Mouse (Mus musculus) neural tube, embryonic 13.5 days (tissue): ENCODE data around the gene Cacna1g. TPM values are rescaled to one million over a fixed set of nuclear protein-coding genes. Genes with fewer than 3 reads are reported as not detected.
A peak's percentile ranks its signal among the peaks of the same experiment; 100 is the strongest.

ENCODE experiments used
- ATAC-seq: fragments of 200-750 bp; cut with Nextera tagmentation; 2 replicates; pipeline ENCODE4 v1.8.0; 2017; ENCODE audit warnings: low read depth, mild to moderate bottlenecking, moderate TSS enrichment, moderate library complexity
- H3K27ac ChIP-seq: fragments of 300-500 bp; sonication (generic); replicated peaks from 2 replicates; pipeline ENCODE4 v1.5.1; 2015; ENCODE audit warnings: moderate library complexity, mild to moderate bottlenecking, inconsistent platforms
- H3K27me3 ChIP-seq: fragments of 300-500 bp; sonication (generic); 2 replicates; pipeline ENCODE4 v1.6.1; 2015; ENCODE audit warnings: mild to moderate bottlenecking, inconsistent platforms
- H3K36me3 ChIP-seq: fragments of 300-500 bp; sonication (generic); 2 replicates; pipeline ENCODE4 v1.6.1; 2015; ENCODE audit warnings: mild to moderate bottlenecking, inconsistent platforms
- H3K4me1 ChIP-seq: fragments of 300-500 bp; sonication (generic); replicated peaks from 2 replicates; pipeline ENCODE4 v1.6.1; 2015; ENCODE audit warnings: inconsistent platforms
- H3K4me2 ChIP-seq: fragments of 300-500 bp; sonication (generic); 2 replicates; pipeline ENCODE4 v1.6.1; 2015; ENCODE audit warnings: inconsistent platforms, mild to moderate bottlenecking, moderate library complexity
- H3K4me3 ChIP-seq: fragments of 300-500 bp; sonication (generic); 2 replicates; pipeline ENCODE4 v1.5.1; 2015; ENCODE audit warnings: mild to moderate bottlenecking, inconsistent platforms
- H3K9ac ChIP-seq: fragments of 300-500 bp; sonication (generic); 2 replicates; pipeline ENCODE4 v1.6.1; 2015; ENCODE audit warnings: moderate library complexity, mild to moderate bottlenecking, inconsistent platforms
- H3K9me3 ChIP-seq: fragments of 300-500 bp; sonication (generic); 2 replicates; pipeline ENCODE4 v1.6.1; 2016; ENCODE audit warnings: inconsistent platforms
- WGBS: fragments of 180-500 bp; shearing (Covaris S2); methylation state at CpG from one replicate; pipeline ENCODE4 v1.1.7; 2015; 5-methylcytosine and 5-hydroxymethylcytosine counted together
- polyA plus RNA-seq: library from polyadenylated mRNA; unstranded; fragments of >200 nt; fragmentation: Nextera tagmentation; extraction: Ambion mirVana; gene quantifications from 2 replicates; pipeline ENCODE4 v1.2.1, GENCODE M21; 2015

The Cacna1g gene
- polyA plus RNA-seq, 1 experiment from 2014 or later: 8.9 TPM

DNA sequence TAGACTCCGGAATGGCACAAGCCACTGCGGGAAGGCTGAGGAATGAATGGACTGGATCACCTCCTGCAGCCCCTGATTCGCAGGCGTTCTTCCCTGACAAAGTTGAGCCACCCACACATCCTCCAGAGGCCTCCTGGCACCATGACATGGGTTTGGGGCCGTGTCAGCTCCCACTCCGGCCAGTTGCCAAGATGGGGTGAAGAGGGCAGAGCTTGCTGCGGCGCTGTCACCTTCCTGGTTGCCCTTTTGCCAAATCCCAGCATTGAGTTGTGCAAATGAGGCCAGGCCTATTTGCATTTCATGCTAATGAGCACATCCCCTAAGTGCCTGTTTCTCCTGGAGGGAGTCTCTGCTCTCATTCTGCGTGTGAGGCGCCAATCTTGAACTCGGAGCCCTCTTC is 1.7 kb upstream of the Cacna1g start:
- no peak for ATAC-seq
- no peaks in the 10 kb centered on the region for H3K9me3 ChIP-seq
- H3K9ac ChIP-seq: no peak overlapping the region
- 12% methylated on average over 11 of the region's 11 CpGs for WGBS
- no peak overlapping the region for H3K27ac ChIP-seq
- H3K36me3 ChIP-seq: no peaks in the 10 kb centered on the region
- H3K4me3 ChIP-seq: no peak overlapping the region
- H3K27me3 ChIP-seq: peaks cover 43% of the 10 kb centered on the region
- H3K4me1 ChIP-seq: peaks cover 48% of the 10 kb centered on the region
- H3K4me2 ChIP-seq: no peak overlapping the region

DNA sequence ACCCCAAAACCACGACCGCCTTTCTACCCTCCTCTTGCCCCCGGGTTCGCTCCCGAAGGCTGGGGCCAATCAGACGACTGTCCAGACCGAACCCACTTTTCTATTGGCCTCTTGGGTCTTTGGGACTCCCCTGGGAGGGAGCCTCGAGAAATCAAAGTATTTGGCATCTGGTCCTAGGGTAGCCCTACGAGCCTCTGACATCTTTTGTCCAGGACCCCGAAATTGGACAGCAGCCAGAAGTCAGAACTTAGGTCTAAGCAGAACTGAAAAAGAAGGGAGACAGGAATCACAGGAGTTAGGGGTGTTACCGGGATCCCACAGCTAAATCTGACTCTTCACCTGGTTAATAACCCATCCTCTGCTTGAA is 529 bp upstream of the Cacna1g start:
- peak overlapping the region; percentile 83 for H3K4me3 ChIP-seq
- no peak overlapping the region for H3K9ac ChIP-seq
- peaks cover 42% of the 10 kb centered on the region for H3K27me3 ChIP-seq
- no peaks in the 10 kb centered on the region for H3K9me3 ChIP-seq
- no peaks in the 10 kb centered on the region for H3K36me3 ChIP-seq
- H3K4me2 ChIP-seq: peak overlapping the region; percentile 91
- H3K27ac ChIP-seq: no peak overlapping the region
- no peak for ATAC-seq
- WGBS: 2% methylated on average over 11 of the region's 11 CpGs
- peaks cover 60% of the 10 kb centered on the region for H3K4me1 ChIP-seq

DNA sequence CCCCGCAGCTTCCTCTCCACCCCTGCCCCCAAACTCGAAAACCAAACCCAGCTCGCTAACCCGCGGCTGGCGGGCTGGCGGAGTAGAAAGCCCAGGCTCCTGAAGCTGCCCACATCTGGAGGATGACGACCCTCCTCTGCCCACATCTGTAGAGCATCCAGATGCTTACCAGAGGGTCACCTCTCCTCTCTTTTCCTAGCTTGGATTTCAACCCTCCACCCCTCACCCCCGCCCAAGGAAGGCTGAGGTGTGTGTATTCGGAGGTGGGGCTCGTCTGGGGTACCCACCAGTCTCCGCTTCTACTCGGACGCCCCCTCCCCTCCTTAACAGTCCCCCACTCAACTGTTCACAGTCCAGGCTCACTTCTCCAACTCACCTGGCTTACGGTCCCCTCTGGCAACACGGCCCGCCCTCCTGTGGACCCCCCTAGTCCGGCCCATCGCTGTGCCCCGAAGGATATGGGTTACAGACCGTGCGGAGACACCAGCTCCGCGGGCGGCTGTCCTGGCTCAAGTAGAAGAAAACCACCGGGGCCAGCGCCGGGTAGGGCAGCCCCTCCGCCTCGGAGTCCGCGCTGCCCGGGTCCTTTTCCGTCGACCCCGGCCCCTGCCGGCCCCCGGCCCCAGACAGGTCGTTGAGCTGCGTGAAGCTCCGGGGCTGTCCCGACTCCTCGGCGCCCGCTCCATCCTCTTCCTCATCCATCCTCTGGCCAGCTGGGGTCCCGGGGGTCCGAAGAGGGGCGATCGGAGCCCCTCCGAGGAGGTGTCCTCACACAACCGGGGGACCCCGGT is 887 bp downstream of the Cacna1g start:
- H3K4me3 ChIP-seq: peak overlapping the region; percentile 83
- H3K27me3 ChIP-seq: peaks cover 42% of the 10 kb centered on the region
- H3K9me3 ChIP-seq: no peaks in the 10 kb centered on the region
- H3K27ac ChIP-seq: peak overlapping the region; percentile 85
- H3K36me3 ChIP-seq: no peaks in the 10 kb centered on the region
- H3K9ac ChIP-seq: peak overlapping the region; percentile 86
- WGBS: under 1% methylated on average over 51 of the region's 52 CpGs
- no peak for ATAC-seq
- H3K4me2 ChIP-seq: peak overlapping the region; percentile 91
- H3K4me1 ChIP-seq: peaks cover 74% of the 10 kb centered on the region

DNA sequence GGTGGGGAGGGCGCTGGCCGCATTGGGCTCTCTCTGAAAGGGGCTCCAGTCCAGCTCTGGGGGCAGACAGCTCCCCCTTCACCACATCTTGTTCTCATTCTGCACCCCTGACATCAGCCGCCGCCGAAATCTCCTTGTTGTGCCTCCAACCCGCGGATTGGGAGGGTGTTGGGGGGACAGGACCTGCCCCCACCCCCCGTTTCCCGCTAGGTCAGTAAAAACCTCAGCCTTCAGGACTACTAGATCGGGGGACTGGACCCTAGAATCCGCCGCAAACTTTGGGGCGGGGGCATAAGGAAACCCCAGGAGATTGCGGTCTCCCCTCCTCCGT is 1.4 kb downstream of the Cacna1g start:
- H3K4me1 ChIP-seq: peaks cover 79% of the 10 kb centered on the region
- peak overlapping the region; percentile 83 for H3K4me3 ChIP-seq
- peak overlapping the region; percentile 85 for H3K27ac ChIP-seq
- H3K36me3 ChIP-seq: no peaks in the 10 kb centered on the region
- H3K9me3 ChIP-seq: no peaks in the 10 kb centered on the region
- ATAC-seq: no peak
- H3K4me2 ChIP-seq: peak overlapping the region; percentile 91
- WGBS: 2% methylated on average over 15 of the region's 15 CpGs
- H3K27me3 ChIP-seq: peaks cover 36% of the 10 kb centered on the region
- H3K9ac ChIP-seq: peak overlapping the region; percentile 86

DNA sequence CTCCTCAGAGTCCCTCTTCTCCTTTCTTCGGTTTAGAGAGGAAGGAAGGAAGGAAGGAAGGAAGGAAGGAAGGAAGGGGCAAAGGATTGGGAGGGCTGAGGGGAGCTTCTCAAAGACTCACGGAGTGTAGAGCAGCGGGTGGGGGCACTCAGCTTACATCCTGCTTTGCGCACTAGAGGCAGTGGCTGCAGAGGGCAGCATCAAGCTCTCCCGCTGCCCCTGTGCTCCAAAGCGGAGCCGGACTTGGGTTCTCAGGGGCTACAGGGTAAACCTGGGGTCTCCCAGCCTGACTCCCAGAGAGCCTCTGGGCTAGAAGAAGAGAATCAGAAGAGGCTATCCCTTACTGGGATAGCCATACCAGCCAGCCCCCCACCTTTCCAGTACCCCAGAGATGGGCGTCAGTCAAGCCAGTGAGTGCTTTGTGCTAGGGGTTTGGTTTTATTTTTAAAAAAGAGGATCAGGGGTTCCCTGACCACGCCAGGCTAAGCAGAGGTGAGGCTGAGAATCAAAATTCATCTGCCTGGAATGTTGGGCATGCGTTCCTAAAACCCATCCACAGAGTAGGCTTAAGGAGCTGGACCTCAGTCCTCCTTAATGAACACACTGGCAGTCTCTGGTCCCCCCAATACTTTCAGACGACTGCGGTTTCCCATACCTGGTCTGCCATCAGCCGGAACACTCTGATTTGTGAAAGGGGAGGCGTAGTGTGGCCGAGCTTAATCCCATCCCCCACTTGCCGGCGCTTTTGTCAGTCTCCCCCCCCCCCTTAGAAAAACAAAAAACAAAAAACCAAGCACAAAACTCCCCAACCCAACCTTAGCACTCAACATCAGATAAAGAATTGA is 2.0 kb downstream of the Cacna1g start:
- H3K27me3 ChIP-seq: peaks cover 30% of the 10 kb centered on the region
- H3K4me1 ChIP-seq: peaks cover 85% of the 10 kb centered on the region
- H3K4me3 ChIP-seq: peak overlapping the region; percentile 83
- ATAC-seq: no peak
- H3K9me3 ChIP-seq: no peaks in the 10 kb centered on the region
- WGBS: 7% methylated on average over 17 of the region's 17 CpGs
- H3K9ac ChIP-seq: peak overlapping the region; percentile 86
- H3K36me3 ChIP-seq: no peaks in the 10 kb centered on the region
- H3K27ac ChIP-seq: peak overlapping the region; percentile 85
- peak overlapping the region; percentile 91 for H3K4me2 ChIP-seq

DNA sequence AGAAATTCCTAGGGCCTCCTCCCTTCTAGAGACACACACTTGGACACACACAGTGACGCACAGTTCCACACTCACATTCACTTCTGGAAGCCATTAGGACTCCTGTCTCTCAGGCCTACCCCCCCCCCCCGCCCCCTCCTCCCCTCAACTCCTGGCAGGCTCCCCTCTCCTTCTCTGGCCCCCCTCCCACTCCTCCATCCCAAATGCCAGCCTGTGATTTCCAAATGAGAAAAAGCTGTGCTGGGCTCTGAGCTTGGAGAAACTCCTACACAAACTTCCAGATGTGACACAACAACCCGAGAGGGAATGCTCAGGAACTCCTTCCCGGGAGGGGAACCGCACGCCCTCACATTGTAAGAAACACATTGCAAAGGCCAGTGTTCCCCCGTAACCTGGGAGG is 3.6 kb downstream of the Cacna1g start:
- Histone ChIP-seq H3K4me1 (peaks cover 87% of the 10 kb centered on the region), H3K4me3 (peak overlapping the region; percentile 83), H3K9me3 (no peaks in the 10 kb centered on the region), H3K4me2 (peak overlapping the region; percentile 91), H3K36me3 (no peaks in the 10 kb centered on the region), H3K9ac (peak overlapping the region; percentile 86), H3K27me3 (peaks cover 17% of the 10 kb centered on the region), H3K27ac (peak overlapping the region; percentile 94; the same call in 1 of the 2 replicates)
- 32% methylated on average over 7 of the region's 7 CpGs for WGBS
- no peak for ATAC-seq

DNA sequence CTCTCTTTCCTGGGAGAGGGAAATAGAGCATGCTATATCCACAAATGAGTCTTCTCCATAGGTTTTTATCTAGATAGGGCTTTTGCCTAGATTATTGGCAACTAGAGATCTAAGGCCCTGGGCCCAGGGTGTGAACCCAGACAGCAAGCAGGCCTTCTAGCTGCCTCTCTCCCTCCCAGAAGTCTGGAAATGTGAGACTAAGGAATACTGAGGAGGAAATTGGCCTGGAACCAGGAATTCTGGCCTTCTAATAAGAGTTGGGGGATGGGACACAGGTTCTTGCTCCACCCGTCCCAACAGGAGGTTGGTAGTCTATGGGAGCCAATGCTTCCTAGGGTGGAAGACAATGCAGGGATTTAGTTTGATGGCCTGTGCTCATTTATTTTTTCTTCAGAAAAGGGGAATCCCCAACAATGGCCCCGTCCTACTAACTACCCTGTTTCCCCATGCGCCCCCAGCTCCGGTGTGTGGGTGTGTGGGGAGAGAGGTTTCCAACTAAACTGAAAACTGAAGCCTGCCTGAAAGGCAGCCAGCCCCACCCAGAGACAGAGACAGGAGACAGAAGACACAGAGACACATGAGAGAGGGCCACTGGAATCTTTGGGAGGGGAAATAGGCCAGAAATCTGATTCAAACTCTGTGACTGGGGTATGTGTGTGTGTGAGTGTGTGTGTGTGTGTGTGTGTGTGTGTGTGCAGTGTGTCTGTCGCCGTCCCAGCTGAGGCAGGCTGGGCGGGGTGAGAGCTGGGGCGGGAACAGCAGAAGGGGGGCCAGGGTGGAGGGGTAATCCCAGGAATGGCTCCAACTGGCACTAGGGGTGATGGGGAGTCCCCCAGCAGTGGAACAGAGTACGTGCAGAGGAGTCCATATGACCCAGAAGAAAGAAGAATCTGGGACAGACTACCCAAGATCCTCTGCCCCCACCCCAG is 4.6 kb downstream of the Cacna1g start:
- 23% methylated on average over 9 of the region's 9 CpGs for WGBS
- Histone ChIP-seq H3K4me1 (peaks cover 87% of the 10 kb centered on the region), H3K27me3 (peaks cover 7% of the 10 kb centered on the region), H3K4me2 (peak overlapping the region; percentile 91), H3K36me3 (no peaks in the 10 kb centered on the region), H3K9me3 (no peaks in the 10 kb centered on the region), H3K27ac (peak overlapping the region; percentile 94), H3K4me3 (no peak overlapping the region), H3K9ac (peak overlapping the region; percentile 86)
- ATAC-seq: 0 out of 2 replicates have a peak, but pooled peaks have one; percentile 0

DNA sequence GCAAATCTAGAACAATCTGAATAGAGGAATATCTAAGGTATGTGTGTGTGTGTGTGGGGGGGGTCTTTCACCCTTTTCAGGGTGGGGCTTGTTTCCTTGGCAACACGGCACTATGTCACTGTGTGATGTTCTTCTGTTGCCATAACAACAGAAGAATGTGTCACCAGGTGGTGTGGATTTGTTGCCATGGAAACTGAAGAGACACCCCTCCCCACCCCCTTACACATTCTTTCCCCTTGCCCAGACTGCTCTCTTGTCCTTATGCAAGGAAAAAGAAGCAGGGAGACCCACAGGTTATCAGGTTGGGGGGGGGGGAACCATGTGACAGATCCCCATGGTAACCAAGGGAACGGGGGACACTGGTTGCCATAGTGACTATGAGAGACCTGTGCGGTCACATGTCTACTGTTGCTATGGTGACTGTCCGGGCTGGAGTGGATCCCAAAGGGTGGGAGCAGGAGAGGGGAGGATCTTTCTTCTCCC is 5.4 kb downstream of the Cacna1g start:
- Histone ChIP-seq H3K4me2 (peak overlapping the region; percentile 91), H3K27ac (peak overlapping the region; percentile 94), H3K9me3 (no peaks in the 10 kb centered on the region), H3K4me3 (no peak overlapping the region), H3K9ac (no peak overlapping the region), H3K4me1 (peaks cover 91% of the 10 kb centered on the region), H3K27me3 (peaks cover 6% of the 10 kb centered on the region; the same call in 1 of the 2 replicates), H3K36me3 (no peaks in the 10 kb centered on the region)
- WGBS: 12% methylated on average over 4 of the region's 4 CpGs
- peak; percentile 81 for ATAC-seq

DNA sequence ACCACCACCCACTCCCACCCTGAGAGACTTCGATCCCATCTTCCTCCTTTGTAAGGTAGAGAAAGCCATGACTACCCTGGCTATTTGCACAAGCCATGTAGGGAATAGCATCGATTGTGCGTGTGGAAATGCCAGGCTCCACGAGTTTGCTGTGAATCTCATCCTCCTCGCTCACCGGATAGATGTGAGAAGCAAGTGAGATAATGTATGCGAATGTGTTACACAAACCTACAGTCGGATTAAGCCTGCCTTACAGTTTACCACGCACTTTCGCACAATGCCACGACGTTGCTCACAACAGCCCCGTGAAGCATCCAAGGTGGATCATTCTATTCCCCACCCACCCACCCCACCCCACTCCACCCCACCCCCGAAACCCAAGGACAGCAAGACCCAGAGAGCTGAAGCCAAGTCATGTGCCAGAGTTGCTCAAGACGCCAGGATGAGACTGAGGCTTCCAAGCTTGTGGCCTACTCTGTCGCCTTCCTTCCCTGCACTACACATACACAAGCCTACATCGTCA is 7.6 kb downstream of the Cacna1g start:
- no peak overlapping the region for H3K4me2 ChIP-seq
- WGBS: 88% methylated on average over 17 of the region's 17 CpGs
- peaks cover 5% of the 10 kb centered on the region; the same call in 1 of the 2 replicates for H3K27me3 ChIP-seq
- ATAC-seq: no peak
- H3K4me1 ChIP-seq: peaks cover 69% of the 10 kb centered on the region
- H3K9ac ChIP-seq: no peak overlapping the region
- no peak overlapping the region for H3K27ac ChIP-seq
- H3K9me3 ChIP-seq: no peaks in the 10 kb centered on the region
- no peak overlapping the region for H3K4me3 ChIP-seq
- peaks cover 9% of the 10 kb centered on the region for H3K36me3 ChIP-seq

DNA sequence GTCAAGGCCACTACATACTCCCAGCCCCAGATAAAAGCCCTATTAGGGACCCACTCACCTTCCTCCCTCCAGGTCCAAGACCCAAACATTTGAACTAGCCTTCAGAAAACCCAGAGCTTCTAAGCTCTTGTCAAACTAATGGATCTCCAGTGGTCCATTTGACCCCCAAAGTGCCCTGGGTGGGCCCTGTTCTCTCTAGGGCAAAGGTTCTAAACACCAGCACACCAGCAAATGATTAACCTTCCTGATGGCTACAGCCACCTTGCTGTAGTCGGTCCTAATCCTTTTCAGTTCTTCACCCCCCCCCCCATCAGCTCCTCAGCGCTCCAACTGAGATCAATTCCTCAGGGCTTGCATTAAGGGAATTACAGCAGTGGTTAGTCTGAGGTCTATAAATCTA is 9.8 kb downstream of the Cacna1g start:
- peaks cover 19% of the 10 kb centered on the region for H3K36me3 ChIP-seq
- 0 out of 2 replicates have a peak overlapping the region, but pooled peaks have one; percentile 0 for H3K9ac ChIP-seq
- WGBS: 3% methylated on average over 2 of the region's 2 CpGs
- H3K4me3 ChIP-seq: no peak overlapping the region
- no peaks in the 10 kb centered on the region for H3K9me3 ChIP-seq
- peaks cover 48% of the 10 kb centered on the region for H3K4me1 ChIP-seq
- no peak overlapping the region for H3K4me2 ChIP-seq
- no peaks in the 10 kb centered on the region for H3K27me3 ChIP-seq
- no peak for ATAC-seq
- H3K27ac ChIP-seq: 0 out of 2 replicates have a peak overlapping the region, but pooled peaks have one; percentile 68

DNA sequence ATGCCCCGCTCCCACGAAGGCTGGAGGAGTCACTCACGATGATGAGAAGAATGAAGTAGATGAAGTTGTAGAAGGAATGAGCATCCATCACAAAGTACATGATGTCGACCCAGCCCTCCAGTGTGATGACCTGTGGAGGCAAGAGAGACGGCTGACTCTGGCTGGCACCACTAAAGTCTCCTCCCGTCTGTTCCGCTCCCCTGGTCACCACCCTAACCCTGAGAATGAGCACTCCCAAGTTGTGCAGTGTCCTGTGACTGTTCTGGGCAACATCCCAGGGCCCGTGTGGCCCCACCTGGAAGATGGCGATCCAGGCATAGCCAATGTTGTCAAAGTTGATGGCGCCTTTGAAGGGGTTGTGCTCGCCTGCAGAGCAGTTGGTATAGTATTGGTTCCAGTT is 12.1 kb downstream of the Cacna1g start:
- Histone ChIP-seq H3K27ac (no peak overlapping the region), H3K9me3 (no peaks in the 10 kb centered on the region), H3K36me3 (peaks cover 38% of the 10 kb centered on the region), H3K9ac (no peak overlapping the region), H3K4me1 (peaks cover 27% of the 10 kb centered on the region), H3K4me2 (no peak overlapping the region), H3K4me3 (no peak overlapping the region), H3K27me3 (no peaks in the 10 kb centered on the region)
- 92% methylated on average over 11 of the region's 11 CpGs for WGBS
- no peak for ATAC-seq
